Mouse (Mus musculus) layer of hippocampus, adult 2 months (tissue): ENCODE measurements around the gene Nkx2-9. TPM values are rescaled to one million over a fixed set of nuclear protein-coding genes. Genes with fewer than 3 reads are reported as not detected.

Experiments used
- DNase-seq, 2 experiments: peaks; one replicate each; pipeline ENCODE4 v3.0.0; 2022; ENCODE audit warnings: low spot score in 2 of 2
- H3K27ac ChIP-seq: fragments of 200-600 bp; 2 replicates; pipeline ENCODE4 v1.8.1; 2022
- H3K4me3 ChIP-seq: fragments of 200-600 bp; 2 replicates; pipeline ENCODE4 v1.8.1; 2022; ENCODE audit warnings: mild to moderate bottlenecking
- CTCF ChIP-seq: fragments of 200-600 bp; conservative IDR thresholded peaks from 2 replicates; pipeline ENCODE4 v1.8.1; 2022; ENCODE audit warnings: antibody characterized with exemption, mild to moderate bottlenecking, moderate library complexity
- total RNA-seq, 2 experiments: library from RNA; stranded (reverse); gene quantifications; 2 replicates each; pipeline ENCODE4 v1.2.3; 2021

Nkx2-9 gene
- total RNA-seq, 2 experiments from 2014 or later, result not detected

- no peak overlapping the region for H3K27ac ChIP-seq
- DNase-seq, result peak in 1 of 2 experiments; percentile 16
- H3K4me3 ChIP-seq, result no peak overlapping the region
- TF ChIP-seq CTCF, result peak; percentile 87
Measured at GRCm38 (mm10) chr12:56587830-56588229, 25.3 kb downstream of the Nkx2-9 start.

Other genes starting within 250 kb of the Nkx2-9 start
- gene Nkx2-1, start 76.4 kb downstream of the Nkx2-9 start, total RNA-seq, result under 1 TPM; 0.52 to 0.54 TPM
- not detected for gene Pax9, start 78.5 kb upstream of the Nkx2-9 start, total RNA-seq